Mouse (Mus musculus) right cerebral cortex, postnatal 10 days (tissue): ENCODE measurements around the gene Olfr1215.
"Not testable (repeated sequence)": the region's sequence is repeated elsewhere in the genome, so short reads cannot be mapped to it uniquely, and the experiment has no call there.

Experiments used
- DNase-seq, 2 experiments: peaks; one replicate each; pipeline ENCODE4 v3.0.0; 2021; ENCODE audit warnings: low spot score in 2 of 2

Gene Olfr1215

DNA sequence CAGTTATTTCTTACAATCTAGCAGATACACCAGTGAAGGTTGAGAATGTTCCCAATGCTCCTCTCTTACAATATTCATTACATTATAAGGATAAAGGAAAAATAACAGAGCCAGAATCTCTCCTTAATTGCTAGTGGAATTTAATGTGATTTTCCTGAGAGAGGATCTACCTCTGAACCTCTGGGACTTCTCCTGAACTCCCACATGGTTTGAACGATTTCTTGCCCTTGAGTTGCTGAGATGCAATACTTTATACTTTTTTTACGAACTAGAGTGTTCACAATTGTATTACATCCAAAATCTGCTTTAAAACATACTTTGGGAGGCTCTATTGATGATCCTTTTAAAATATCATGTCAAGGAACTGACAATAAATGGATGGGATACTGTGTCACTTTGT lies at the start of gene Olfr1215:
TSS of gene Olfr1215 (minus strand) at position 101 of the 400 bp plus-strand sequence.
- no peak for DNase-seq

DNA sequence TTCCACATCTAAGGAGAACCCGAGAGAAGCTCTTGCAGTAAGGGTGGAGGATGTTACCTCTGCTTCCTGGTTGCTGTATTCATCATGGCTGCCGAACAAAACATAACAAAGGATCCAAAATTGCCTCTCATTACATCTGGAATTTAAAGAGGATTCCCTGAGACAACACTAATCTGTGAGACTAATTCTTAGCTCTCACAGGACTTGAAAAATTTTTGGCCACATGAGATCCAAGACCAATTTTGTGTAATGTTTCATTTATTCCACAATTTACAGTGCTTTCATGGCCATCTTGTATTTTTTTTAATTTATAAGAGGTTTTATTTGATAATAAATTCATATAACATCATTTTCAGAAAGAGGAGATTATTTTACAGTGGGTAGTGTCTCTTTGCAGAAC lies 25.2 kb upstream of the Olfr1215 start, which contains the start of gene Olfr1217:
TSS of gene Olfr1217 (minus strand) at position 101 of the 400 bp plus-strand sequence.
- DNase-seq = no peak

- DNase-seq = not testable (repeated sequence)
Measured at GRCm38 (mm10) chr2:89021436-89021835, 14.7 kb upstream of the Olfr1215 start.

- DNase-seq = no peak
Measured at GRCm38 (mm10) chr2:89018240-89018639, 11.5 kb upstream of the Olfr1215 start, which contains the start of gene Olfr1216. Gene Olfr1216, minus strand, starts transcription at chr2:89018340.

- no peak for DNase-seq
Measured at GRCm38 (mm10) chr2:88992553-88992952, 14.2 kb downstream of the Olfr1215 start, which contains the start of gene Olfr1214. Gene Olfr1214, minus strand, starts transcription at chr2:88992653.

DNA sequence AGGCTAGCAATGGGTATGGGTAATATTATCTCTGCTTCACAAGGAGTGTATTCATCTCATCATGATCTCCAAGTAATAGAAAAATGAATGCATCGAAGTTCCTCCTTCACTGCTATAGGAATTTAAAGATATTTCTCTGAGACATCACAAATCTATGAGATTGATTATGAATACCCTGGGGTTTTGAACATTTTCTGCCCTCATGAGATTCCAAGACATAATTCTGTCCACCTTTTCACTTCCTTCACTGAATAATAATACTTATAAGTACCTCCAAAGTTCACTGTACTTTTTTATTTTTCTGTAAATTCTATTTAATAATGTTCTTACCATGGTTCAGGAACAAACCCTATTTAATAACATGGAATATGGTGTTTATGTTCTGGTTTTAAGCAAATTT lies 26.6 kb downstream of the Olfr1215 start, which contains the start of gene Gm13762:
TSS of gene Gm13762 (minus strand) at position 101 of the 400 bp plus-strand sequence.
- no peak for DNase-seq

DNA sequence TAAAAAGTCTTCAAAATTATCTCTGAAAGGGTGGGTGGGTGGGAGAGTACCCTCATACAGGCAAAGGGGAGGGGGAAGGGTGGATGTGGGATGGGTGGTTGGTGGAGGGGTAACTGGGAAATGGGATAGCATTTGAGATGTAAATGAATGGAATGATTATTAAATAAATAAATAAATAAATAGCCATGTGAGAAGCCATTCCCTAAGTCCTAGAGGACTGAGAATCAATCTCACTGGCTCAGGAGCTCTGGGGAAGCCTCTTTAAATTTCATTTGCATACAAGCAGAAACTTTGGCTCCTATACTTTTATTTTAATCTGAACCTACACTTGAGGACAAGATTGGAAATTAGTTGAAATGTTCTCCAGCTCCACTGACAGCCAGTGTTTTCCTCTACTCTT lies 53.1 kb downstream of the Olfr1215 start, which contains the start of gene Olfr1212:
TSS of gene Olfr1212 (plus strand) at position 301 of the 400 bp plus-strand sequence.
- DNase-seq = no peak
